Mouse (Mus musculus): ENCODE data around the gene Gjb3. TPM values are rescaled to one million over a fixed set of nuclear protein-coding genes. Genes with fewer than 3 reads are reported as not detected.

Gene Gjb3
- total RNA-seq (2023), result 1.3 and 1.8 TPM in 2 replicates

DNA sequence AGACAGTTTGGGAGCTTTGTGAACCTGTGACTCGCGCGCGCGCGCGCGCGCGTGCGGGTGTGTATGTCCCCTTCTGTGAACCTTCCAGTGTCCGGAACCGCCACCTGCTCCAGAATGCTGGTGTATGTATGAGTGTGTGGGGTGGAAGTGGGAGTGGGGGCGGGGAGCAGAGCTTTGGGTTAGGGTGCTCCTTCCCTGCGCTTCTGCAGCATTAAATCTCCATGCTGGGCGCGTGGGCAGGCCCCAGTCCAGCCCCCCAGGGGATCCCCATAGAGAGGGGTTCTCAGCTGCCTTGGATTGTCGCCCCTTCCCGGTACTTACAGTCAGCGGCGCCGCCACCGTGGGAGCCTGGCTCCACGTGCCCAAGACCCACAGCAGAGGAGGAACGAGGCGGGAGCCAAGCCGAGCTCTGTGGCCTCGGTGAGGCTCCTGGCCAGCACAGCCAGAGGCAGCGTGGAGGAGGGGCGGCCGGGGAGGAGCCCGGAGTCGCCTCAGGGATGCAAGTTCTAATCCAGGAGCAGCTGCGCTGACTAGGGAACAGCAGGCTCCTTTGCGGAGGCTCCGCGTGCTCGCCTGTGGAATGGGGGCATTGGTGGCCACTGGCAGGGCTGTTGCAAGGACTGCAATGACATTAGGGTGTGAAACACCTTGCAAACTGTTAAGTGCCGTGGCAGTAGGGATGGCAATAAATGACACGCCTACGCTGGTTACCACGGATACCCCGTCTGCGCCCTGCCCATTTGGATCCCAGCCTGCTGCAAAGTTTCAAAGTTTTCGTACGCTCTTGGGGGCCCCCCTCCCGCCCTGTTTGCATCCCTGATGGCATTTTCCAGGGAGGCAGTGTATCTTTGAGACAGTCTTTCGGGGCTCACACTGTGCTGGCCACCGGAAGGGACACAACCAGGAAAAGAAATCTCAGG lies at the start of gene Gjb3:
Gene Gjb3 (minus strand): TSS at position 664 of the 920 bp plus-strand sequence.

DNA sequence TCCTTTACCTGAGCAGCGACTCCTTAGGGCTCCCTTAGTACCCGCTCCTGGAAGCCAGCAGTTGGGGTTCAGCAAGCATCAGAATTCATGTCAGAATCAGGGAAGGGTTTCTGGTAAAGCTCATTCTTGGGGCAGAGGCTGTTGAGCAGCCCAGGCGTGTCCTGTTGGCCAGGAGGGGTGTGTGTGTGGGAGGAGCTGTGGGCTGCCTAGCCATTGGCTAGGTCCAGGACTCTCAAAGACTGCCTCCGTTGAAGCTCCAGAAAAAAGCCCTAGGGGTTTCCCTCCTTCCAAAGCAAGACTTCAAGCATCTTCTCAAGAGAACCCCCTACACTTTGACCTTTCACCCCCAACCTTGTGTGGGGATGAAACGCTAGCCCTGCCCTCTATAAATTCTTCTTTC lies 27.4 kb upstream of the Gjb3 start, which contains the start of gene Gjb5:
Gene Gjb5 (minus strand): TSS at position 164 of the 400 bp plus-strand sequence.

DNA sequence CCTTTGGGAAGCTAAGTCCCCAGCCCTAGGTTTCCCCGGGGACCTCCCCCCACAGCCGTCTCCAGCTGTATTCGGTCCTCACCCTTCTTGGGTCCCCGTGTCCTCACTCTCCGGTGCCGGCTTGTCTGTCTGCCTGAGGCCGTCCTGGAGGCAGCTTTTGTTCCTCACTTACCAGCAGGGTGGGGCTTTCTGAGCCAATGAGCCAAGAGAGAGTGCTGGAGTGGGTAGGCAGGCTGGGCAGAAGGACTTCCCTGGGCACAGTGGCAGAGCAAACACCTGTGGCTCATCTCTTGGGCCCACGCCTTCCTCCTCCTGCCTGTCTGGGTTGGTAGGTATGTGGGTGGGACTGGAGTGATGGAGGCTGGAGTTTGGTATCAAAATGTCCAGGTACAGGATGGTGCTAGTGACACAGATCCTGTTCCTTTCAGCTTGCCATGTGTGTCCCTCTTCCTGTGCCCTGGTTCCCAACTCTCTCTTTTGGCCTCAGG lies 23.4 kb upstream of the Gjb3 start, which contains the start of gene Gjb4:
Gene Gjb4 (minus strand): TSS at position 131 of the 488 bp plus-strand sequence.

DNA sequence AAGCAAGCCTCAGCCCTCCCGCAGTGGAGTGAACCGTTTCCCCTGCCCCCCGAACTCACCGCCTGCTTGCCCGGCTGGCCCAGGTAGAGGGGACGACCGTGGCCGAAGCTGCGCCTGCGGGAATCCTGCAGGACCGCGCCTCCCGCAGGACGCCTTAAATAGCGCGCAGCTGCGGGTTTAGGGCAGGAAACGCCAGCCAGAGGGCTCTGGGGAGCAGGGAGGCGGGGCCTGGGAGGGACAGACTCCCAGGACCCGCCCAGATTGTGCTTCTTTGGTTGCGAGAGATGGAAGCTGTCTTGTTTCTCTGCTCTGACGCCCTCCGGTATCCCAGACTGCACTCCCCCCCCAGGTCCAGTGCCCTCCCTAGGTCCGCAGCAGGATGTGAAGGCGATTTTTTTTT lies 16.8 kb downstream of the Gjb3 start, which contains the start of gene Gja4:
Gene Gja4 (minus strand): TSS at position 179 of the 400 bp plus-strand sequence.

Other genes starting within 250 kb of the Gjb3 start
- gene Tmem35b, start 207.2 kb downstream of the Gjb3 start, total RNA-seq (2023), result 4.8 and 5.6 TPM in 2 replicates
- not detected in 2 replicates for gene Dlgap3, start 161.6 kb downstream of the Gjb3 start, total RNA-seq (2023)
- gene Smim12, start 87.1 kb downstream of the Gjb3 start, total RNA-seq (2023), result 20.0 and 22.5 TPM in 2 replicates
- not detected in 2 replicates for gene Gja4, start 16.8 kb downstream of the Gjb3 start, total RNA-seq (2023)
- not detected in 2 replicates for gene Gjb4, start 23.2 kb upstream of the Gjb3 start, total RNA-seq (2023)
- not detected in 2 replicates for gene Gjb5, start 27.3 kb upstream of the Gjb3 start, total RNA-seq (2023)